Mouse (Mus musculus) forebrain, postnatal 0 days (tissue): Measurements from ENCODE around the gene Il18. TPM values are rescaled to one million over a fixed set of nuclear protein-coding genes. Genes with fewer than 3 reads are reported as not detected.

Experiments
- ATAC-seq: fragments of 200-750 bp; cut with Nextera tagmentation; 2 replicates; pipeline ENCODE4 v1.8.0; 2017; ENCODE audit warnings: mild to moderate bottlenecking, moderate library complexity
- DNase-seq: peaks from one replicate; pipeline ENCODE4 v3.0.0-alpha.2; 2015
- H3K27ac ChIP-seq: fragments of 300-500 bp; sonication (generic); 2 replicates; pipeline ENCODE4 v1.5.1; 2014; ENCODE audit warnings: low read depth, mild to moderate bottlenecking, antibody characterized with exemption, low read length, moderate library complexity, mixed read lengths
- H3K27me3 ChIP-seq: fragments of 300-500 bp; sonication (generic); 2 replicates; pipeline ENCODE4 v1.6.1; 2014; ENCODE audit warnings: mild to moderate bottlenecking, low read length, mixed read lengths; ENCODE audit not compliant: insufficient read depth
- H3K36me3 ChIP-seq: fragments of 300-500 bp; sonication (generic); 2 replicates; pipeline ENCODE4 v1.6.1; 2014; ENCODE audit warnings: mild to moderate bottlenecking, moderate library complexity; ENCODE audit not compliant: insufficient read depth
- H3K4me1 ChIP-seq: fragments of 300-500 bp; sonication (generic); 2 replicates; pipeline ENCODE4 v1.6.1; 2014; ENCODE audit warnings: antibody characterized with exemption; ENCODE audit not compliant: insufficient read depth
- H3K4me2 ChIP-seq: fragments of 300-500 bp; sonication (generic); 2 replicates; pipeline ENCODE4 v1.6.1; 2014; ENCODE audit warnings: low read depth, mild to moderate bottlenecking, moderate library complexity
- H3K4me3 ChIP-seq: fragments of 300-500 bp; sonication (generic); 2 replicates; pipeline ENCODE4 v1.5.1; 2014; ENCODE audit warnings: low read depth, low read length, mixed read lengths
- H3K9ac ChIP-seq: fragments of 300-500 bp; sonication (generic); 2 replicates; pipeline ENCODE4 v1.6.1; 2014; ENCODE audit warnings: mild to moderate bottlenecking
- H3K9me3 ChIP-seq: fragments of 300-500 bp; sonication (generic); 2 replicates; pipeline ENCODE4 v1.6.1; 2016; ENCODE audit warnings: low read length
- CTCF ChIP-seq: sonication (generic); IDR thresholded peaks from 2 replicates; pipeline ENCODE4 v1.5.1; 2016; ENCODE audit warnings: antibody characterized with exemption, control low read depth, low read depth
- WGBS: fragments of 180-500 bp; shearing (Covaris S2); extraction: QIAGEN DNeasy Blood & Tissue Kit; methylation state at CpG from one replicate; pipeline ENCODE4 v1.1.7; 2014; 5-methylcytosine and 5-hydroxymethylcytosine counted together
- polyA plus RNA-seq: library from polyadenylated mRNA; unstranded; fragments of >200 nt; fragmentation: Nextera tagmentation; extraction: Ambion mirVana; gene quantifications from 2 replicates; pipeline ENCODE4 v1.2.1, GENCODE M21; 2015
- total RNA-seq: library from RNA; depleted of rRNA; stranded (reverse); fragments of >200 nt; gene quantifications from 2 replicates; pipeline ENCODE4 v1.2.3, GENCODE M21; 2014

The Il18 gene
- total and polyA plus RNA-seq, 2 experiments from 2014 or later: 17.4 to 34.3 TPM

DNA sequence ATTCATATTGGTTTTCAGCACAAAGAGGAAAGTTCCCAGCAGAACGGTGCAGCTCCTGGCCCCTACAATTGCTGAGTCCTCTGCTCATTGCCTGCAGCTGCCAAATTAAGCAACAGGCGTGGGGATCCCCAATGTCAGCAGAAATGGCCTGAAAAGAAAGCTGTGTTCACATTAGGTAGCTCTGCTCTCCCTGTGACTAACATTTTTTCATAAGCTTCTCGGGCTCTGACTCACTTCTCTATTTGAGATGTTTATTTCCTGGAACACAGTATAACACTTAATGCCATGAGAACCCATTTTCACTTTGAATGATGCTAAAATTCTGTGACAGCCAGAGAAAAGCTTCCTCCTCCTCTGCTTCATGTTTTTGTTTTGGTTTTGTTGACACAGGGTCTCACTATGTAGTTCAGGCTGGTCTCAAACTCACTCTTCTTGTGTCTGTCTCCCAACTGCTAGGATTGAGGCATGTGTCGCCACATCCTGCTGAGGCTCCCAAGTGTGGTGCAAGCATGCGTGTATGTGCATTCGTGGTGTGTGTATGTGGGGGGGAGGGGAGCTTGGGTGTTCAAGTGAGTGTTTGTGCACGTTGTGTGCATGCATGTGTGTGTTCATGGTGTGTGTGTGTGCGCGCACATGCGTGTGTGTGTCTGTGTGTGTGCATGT lies 36.4 kb downstream of the Il18 start:
- ATAC-seq: no peak

GRCm38 (mm10) chr9:50592955-50593354 lies 38.3 kb downstream of the Il18 start:
- TF ChIP-seq CTCF: no peak
- no peak for ATAC-seq
- Histone ChIP-seq H3K9ac (no peak overlapping the region), H3K9me3 (no peaks in the 10 kb centered on the region), H3K4me2 (no peak overlapping the region), H3K36me3 (peaks cover 33% of the 10 kb centered on the region), H3K27me3 (no peaks in the 10 kb centered on the region), H3K4me1 (no peaks in the 10 kb centered on the region), H3K4me3 (no peak overlapping the region), H3K27ac (no peak overlapping the region)
- DNase-seq: no peak
- WGBS: 88% methylated on average over 9 of the region's 9 CpGs

More for the DNA sequence above, 36.4 kb downstream of the Il18 start:
- Histone ChIP-seq H3K9ac (no peak overlapping the region), H3K9me3 (no peaks in the 10 kb centered on the region), H3K27ac (no peak overlapping the region), H3K36me3 (peaks cover 15% of the 10 kb centered on the region), H3K4me3 (no peak overlapping the region), H3K4me2 (no peak overlapping the region), H3K4me1 (no peaks in the 10 kb centered on the region), H3K27me3 (no peaks in the 10 kb centered on the region)
- TF ChIP-seq CTCF: no peak
- no peak for DNase-seq
- WGBS: 70% methylated on average over 10 of the region's 10 CpGs

- DNase-seq: peak; percentile 10
- H3K9ac ChIP-seq: no peak overlapping the region
- no peak for ATAC-seq
- no peaks in the 10 kb centered on the region for H3K27me3 ChIP-seq
- whole genome bisulfite sequencing: 65% methylated on average over 3 of the region's 3 CpGs
- peak; percentile 62 for TF ChIP-seq CTCF
- no peaks in the 10 kb centered on the region for H3K4me1 ChIP-seq
- H3K27ac ChIP-seq: no peak overlapping the region
- H3K4me2 ChIP-seq: no peak overlapping the region
- H3K9me3 ChIP-seq: no peaks in the 10 kb centered on the region
- no peak overlapping the region for H3K4me3 ChIP-seq
- peaks cover 39% of the 10 kb centered on the region for H3K36me3 ChIP-seq
Measured at GRCm38 (mm10) chr9:50593544-50593943, 38.9 kb downstream of the Il18 start.

- ATAC-seq: no peak
- 80% methylated on average over 12 of the region's 12 CpGs for WGBS
- no peak overlapping the region for H3K4me2 ChIP-seq
- DNase-seq: no peak
- no peaks in the 10 kb centered on the region for H3K4me1 ChIP-seq
- H3K27ac ChIP-seq: no peak overlapping the region
- TF ChIP-seq CTCF: no peak
- no peaks in the 10 kb centered on the region for H3K27me3 ChIP-seq
- no peak overlapping the region for H3K9ac ChIP-seq
- H3K36me3 ChIP-seq: peaks cover 48% of the 10 kb centered on the region
- H3K9me3 ChIP-seq: no peaks in the 10 kb centered on the region
- no peak overlapping the region for H3K4me3 ChIP-seq
Measured at GRCm38 (mm10) chr9:50594794-50595417, 40.3 kb downstream of the Il18 start.

GRCm38 (mm10) chr9:50596973-50597372 lies 42.3 kb downstream of the Il18 start:
- TF ChIP-seq CTCF: no peak
- no peak overlapping the region for H3K4me2 ChIP-seq
- H3K27ac ChIP-seq: no peak overlapping the region
- H3K27me3 ChIP-seq: no peaks in the 10 kb centered on the region
- no peak overlapping the region for H3K4me3 ChIP-seq
- no peaks in the 10 kb centered on the region for H3K9me3 ChIP-seq
- H3K4me1 ChIP-seq: no peaks in the 10 kb centered on the region
- DNase-seq (no peak), ATAC-seq (no peak)
- 93% methylated on average over 8 of the region's 8 CpGs for WGBS
- H3K36me3 ChIP-seq: peaks cover 54% of the 10 kb centered on the region
- no peak overlapping the region for H3K9ac ChIP-seq

GRCm38 (mm10) chr9:50601536-50601935 lies 46.9 kb downstream of the Il18 start:
- Histone ChIP-seq H3K4me2 (no peak overlapping the region), H3K9ac (no peak overlapping the region), H3K4me3 (no peak overlapping the region), H3K36me3 (peaks cover 35% of the 10 kb centered on the region), H3K9me3 (no peaks in the 10 kb centered on the region), H3K4me1 (peaks cover 13% of the 10 kb centered on the region), H3K27ac (no peak overlapping the region), H3K27me3 (no peaks in the 10 kb centered on the region)
- no peak for TF ChIP-seq CTCF
- ATAC-seq (no peak), DNase-seq (no peak)
- 84% methylated on average over 6 of the region's 6 CpGs for WGBS

- H3K4me1 ChIP-seq: peaks cover 13% of the 10 kb centered on the region
- DNase-seq (no peak), ATAC-seq (no peak)
- no peaks in the 10 kb centered on the region for H3K9me3 ChIP-seq
- no peak overlapping the region for H3K9ac ChIP-seq
- peak overlapping the region; percentile 88 for H3K4me2 ChIP-seq
- H3K36me3 ChIP-seq: peaks cover 31% of the 10 kb centered on the region
- no peak overlapping the region for H3K27ac ChIP-seq
- peak overlapping the region; percentile 96 for H3K4me3 ChIP-seq
- no peaks in the 10 kb centered on the region for H3K27me3 ChIP-seq
- WGBS: 91% methylated on average over 7 of the region's 7 CpGs
- TF ChIP-seq CTCF: no peak
Measured at GRCm38 (mm10) chr9:50602055-50602845, 47.6 kb downstream of the Il18 start.
